Mouse (Mus musculus) urinary bladder, adult 2 months (tissue): Measurements from ENCODE around the gene Ss18l1. TPM values are rescaled to one million over a fixed set of nuclear protein-coding genes. Genes with fewer than 3 reads are reported as not detected.

Experiments used
- DNase-seq: peaks from one replicate; pipeline ENCODE4 v3.0.0; 2022; ENCODE audit warnings: low spot score
- polyA plus RNA-seq: library from polyadenylated mRNA; depleted of rRNA; stranded (reverse); fragments of >200 nt; gene quantifications from 2 replicates; pipeline ENCODE4 v1.2.3, GENCODE M21; 2012

Ss18l1 gene
- polyA plus RNA-seq, 1 experiment, result 5.2 TPM

- DNase-seq, result no peak
These were observed 7.6 kb upstream of the Ss18l1 start for GRCm38 (mm10) chr2:180034753-180035152.

- DNase-seq, result no peak
These were observed 1.9 kb upstream of the Ss18l1 start for GRCm38 (mm10) chr2:180040406-180040805.

- peak; percentile 35 for DNase-seq
These were observed 593 bp upstream of the Ss18l1 start for GRCm38 (mm10) chr2:180041577-180042255.

GRCm38 (mm10) chr2:180042858-180043515 is 678 bp downstream of the Ss18l1 start:
- DNase-seq, result peak; percentile 49

- DNase-seq, result no peak
These were observed 3.0 kb downstream of the Ss18l1 start for GRCm38 (mm10) chr2:180045283-180045682.

- no peak for DNase-seq
These were observed 5.3 kb downstream of the Ss18l1 start for GRCm38 (mm10) chr2:180047580-180047979.

- no peak for DNase-seq
These were observed 5.8 kb downstream of the Ss18l1 start for GRCm38 (mm10) chr2:180047980-180048635.

GRCm38 (mm10) chr2:180050986-180051385 is 8.7 kb downstream of the Ss18l1 start:
- DNase-seq, result peak; percentile 63

- no peak for DNase-seq
These were observed 9.9 kb downstream of the Ss18l1 start for GRCm38 (mm10) chr2:180051986-180052733.

- DNase-seq, result no peak
These were observed 10.7 kb downstream of the Ss18l1 start for GRCm38 (mm10) chr2:180053001-180053400.

- DNase-seq, result no peak
These were observed 21.2 kb downstream of the Ss18l1 start for GRCm38 (mm10) chr2:180063338-180064131.

GRCm38 (mm10) chr2:180069770-180070480 is 27.6 kb downstream of the Ss18l1 start:
- no peak for DNase-seq

GRCm38 (mm10) chr2:180070481-180071453 is 28.5 kb downstream of the Ss18l1 start, which contains the start of gene Mtg2:
TSS of gene Mtg2 (plus strand) at chr2:180070588.
- DNase-seq, result peak; percentile 98

- DNase-seq, result no peak
These were observed 29.4 kb downstream of the Ss18l1 start for GRCm38 (mm10) chr2:180071671-180072070.

GRCm38 (mm10) chr2:180072886-180073285 is 30.6 kb downstream of the Ss18l1 start:
- DNase-seq, result no peak

GRCm38 (mm10) chr2:180077622-180078021 is 35.3 kb downstream of the Ss18l1 start:
- no peak for DNase-seq

GRCm38 (mm10) chr2:180080680-180081079 is 38.4 kb downstream of the Ss18l1 start:
- DNase-seq, result no peak

GRCm38 (mm10) chr2:180083063-180083462 is 40.8 kb downstream of the Ss18l1 start:
- DNase-seq, result no peak

GRCm38 (mm10) chr2:180084565-180084964 is 42.3 kb downstream of the Ss18l1 start:
- DNase-seq, result no peak
